Mouse (Mus musculus): ENCODE measurements around the gene Foxj2. TPM values are rescaled to one million over a fixed set of nuclear protein-coding genes. Genes with fewer than 3 reads are reported as not detected.

Gene Foxj2
- polyA plus RNA-seq, 1 experiment from 2014 or later, result 3.0 TPM

- H3K9me3 ChIP-seq (ENCODE audit: control insufficient read depth, low read length), result no peaks in the 10 kb centered on the region
- peak; percentile 85 for ATAC-seq (ENCODE audit: low FRiP score)
- H3K27me3 ChIP-seq (ENCODE audit: control insufficient read depth, insufficient read depth, low read length), result no peaks in the 10 kb centered on the region
- H3K9ac ChIP-seq (ENCODE audit: low read depth, low read length), result peak overlapping the region; percentile 86
- peak overlapping the region; percentile 74 for H3K27ac ChIP-seq (ENCODE audit: low read depth, low read length)
- peak overlapping the region; percentile 46 for H3K4me2 ChIP-seq (replicated peaks; ENCODE audit: low read depth, low read length)
- no peak for DNase-seq (ENCODE audit: low spot score)
- WGBS, result under 1% methylated on average over 30 of the region's 31 CpGs
- peak overlapping the region; percentile 89 for H3K4me3 ChIP-seq (ENCODE audit: low read depth, low read length)
- no peaks in the 10 kb centered on the region for H3K36me3 ChIP-seq (ENCODE audit: control insufficient read depth, insufficient read depth, low read length)
- H3K4me1 ChIP-seq (replicated peaks; ENCODE audit: control insufficient read depth, insufficient read depth, low read length), result no peaks in the 10 kb centered on the region
Observed at GRCm38 (mm10) chr6:122874720-122875389, 55.1 kb downstream of the Foxj2 start.

GRCm38 (mm10) chr6:122879141-122879735 is 59.5 kb downstream of the Foxj2 start:
- Histone ChIP-seq H3K4me3 (ENCODE audit: low read depth, low read length) (no peak overlapping the region), H3K9ac (ENCODE audit: low read depth, low read length) (no peak overlapping the region), H3K27me3 (ENCODE audit: control insufficient read depth, insufficient read depth, low read length) (no peaks in the 10 kb centered on the region), H3K9me3 (ENCODE audit: control insufficient read depth, low read length) (no peaks in the 10 kb centered on the region), H3K4me1 (replicated peaks; ENCODE audit: control insufficient read depth, insufficient read depth, low read length) (no peaks in the 10 kb centered on the region), H3K36me3 (ENCODE audit: control insufficient read depth, insufficient read depth, low read length) (0 out of 2 replicates have a peak, but pooled peaks cover 3% of the 10 kb centered on the region), H3K4me2 (replicated peaks; ENCODE audit: low read depth, low read length) (no peak overlapping the region), H3K27ac (ENCODE audit: low read depth, low read length) (no peak overlapping the region)
- 95% methylated on average over 7 of the region's 7 CpGs for WGBS
- DNase-seq (ENCODE audit: low spot score) (no peak), ATAC-seq (ENCODE audit: low FRiP score) (no peak)

- no peak overlapping the region for H3K27ac ChIP-seq (ENCODE audit: low read depth, low read length)
- no peak for ATAC-seq (ENCODE audit: low FRiP score)
- H3K36me3 ChIP-seq (ENCODE audit: control insufficient read depth, insufficient read depth, low read length), result 0 out of 2 replicates have a peak, but pooled peaks cover 3% of the 10 kb centered on the region
- no peak overlapping the region for H3K9ac ChIP-seq (ENCODE audit: low read depth, low read length)
- no peak overlapping the region for H3K4me2 ChIP-seq (replicated peaks; ENCODE audit: low read depth, low read length)
- H3K4me3 ChIP-seq (ENCODE audit: low read depth, low read length), result no peak overlapping the region
- H3K27me3 ChIP-seq (ENCODE audit: control insufficient read depth, insufficient read depth, low read length), result no peaks in the 10 kb centered on the region
- 93% methylated on average over 7 of the region's 7 CpGs for WGBS
- H3K9me3 ChIP-seq (ENCODE audit: control insufficient read depth, low read length), result no peaks in the 10 kb centered on the region
- no peak for DNase-seq (ENCODE audit: low spot score)
- no peaks in the 10 kb centered on the region for H3K4me1 ChIP-seq (replicated peaks; ENCODE audit: control insufficient read depth, insufficient read depth, low read length)
Observed at GRCm38 (mm10) chr6:122879781-122880505, 60.2 kb downstream of the Foxj2 start.

GRCm38 (mm10) chr6:122881287-122881686 is 61.6 kb downstream of the Foxj2 start:
- no peak for ATAC-seq (ENCODE audit: low FRiP score)
- Histone ChIP-seq H3K27ac (ENCODE audit: low read depth, low read length) (no peak overlapping the region), H3K9me3 (ENCODE audit: control insufficient read depth, low read length) (no peaks in the 10 kb centered on the region), H3K9ac (ENCODE audit: low read depth, low read length) (no peak overlapping the region), H3K4me1 (replicated peaks; ENCODE audit: control insufficient read depth, insufficient read depth, low read length) (no peaks in the 10 kb centered on the region), H3K4me3 (ENCODE audit: low read depth, low read length) (no peak overlapping the region), H3K4me2 (replicated peaks; ENCODE audit: low read depth, low read length) (no peak overlapping the region), H3K27me3 (ENCODE audit: control insufficient read depth, insufficient read depth, low read length) (no peaks in the 10 kb centered on the region), H3K36me3 (ENCODE audit: control insufficient read depth, insufficient read depth, low read length) (0 out of 2 replicates have a peak, but pooled peaks cover 3% of the 10 kb centered on the region)
- no peak for DNase-seq (ENCODE audit: low spot score)
- WGBS, result 93% methylated on average over 12 of the region's 12 CpGs

GRCm38 (mm10) chr6:122883603-122884002 is 63.9 kb downstream of the Foxj2 start:
- Histone ChIP-seq H3K4me2 (replicated peaks; ENCODE audit: low read depth, low read length) (no peak overlapping the region), H3K9ac (ENCODE audit: low read depth, low read length) (no peak overlapping the region), H3K9me3 (ENCODE audit: control insufficient read depth, low read length) (no peaks in the 10 kb centered on the region), H3K27me3 (ENCODE audit: control insufficient read depth, insufficient read depth, low read length) (no peaks in the 10 kb centered on the region), H3K4me3 (ENCODE audit: low read depth, low read length) (no peak overlapping the region), H3K27ac (ENCODE audit: low read depth, low read length) (no peak overlapping the region), H3K36me3 (ENCODE audit: control insufficient read depth, insufficient read depth, low read length) (peaks cover 12% of the 10 kb centered on the region; the same call in 1 of the 2 replicates), H3K4me1 (replicated peaks; ENCODE audit: control insufficient read depth, insufficient read depth, low read length) (no peaks in the 10 kb centered on the region)
- 95% methylated on average over 9 of the region's 9 CpGs for WGBS
- no peak for ATAC-seq (ENCODE audit: low FRiP score)
- no peak for DNase-seq (ENCODE audit: low spot score)

- Histone ChIP-seq H3K36me3 (ENCODE audit: control insufficient read depth, insufficient read depth, low read length) (peaks cover 9% of the 10 kb centered on the region; the same call in 1 of the 2 replicates), H3K4me2 (replicated peaks; ENCODE audit: low read depth, low read length) (no peak overlapping the region), H3K9ac (ENCODE audit: low read depth, low read length) (no peak overlapping the region), H3K4me1 (replicated peaks; ENCODE audit: control insufficient read depth, insufficient read depth, low read length) (no peaks in the 10 kb centered on the region), H3K9me3 (ENCODE audit: control insufficient read depth, low read length) (no peaks in the 10 kb centered on the region), H3K27ac (ENCODE audit: low read depth, low read length) (no peak overlapping the region), H3K4me3 (ENCODE audit: low read depth, low read length) (no peak overlapping the region), H3K27me3 (ENCODE audit: control insufficient read depth, insufficient read depth, low read length) (no peaks in the 10 kb centered on the region)
- ATAC-seq (ENCODE audit: low FRiP score), result 0 out of 2 replicates have a peak, but pooled peaks have one; percentile 12
- no peak for DNase-seq (ENCODE audit: low spot score)
- 94% methylated on average over 2 of the region's 2 CpGs for WGBS
Observed at GRCm38 (mm10) chr6:122889599-122889998, 69.9 kb downstream of the Foxj2 start.

- no peaks in the 10 kb centered on the region for H3K4me1 ChIP-seq (replicated peaks; ENCODE audit: control insufficient read depth, insufficient read depth, low read length)
- peak; percentile 75 for DNase-seq (ENCODE audit: low spot score)
- H3K36me3 ChIP-seq (ENCODE audit: control insufficient read depth, insufficient read depth, low read length), result peaks cover 9% of the 10 kb centered on the region; the same call in 1 of the 2 replicates
- no peak overlapping the region for H3K4me3 ChIP-seq (ENCODE audit: low read depth, low read length)
- H3K27ac ChIP-seq (ENCODE audit: low read depth, low read length), result no peak overlapping the region
- H3K9me3 ChIP-seq (ENCODE audit: control insufficient read depth, low read length), result no peaks in the 10 kb centered on the region
- peak; percentile 34; the same call in 1 of the 2 replicates for ATAC-seq (ENCODE audit: low FRiP score)
- 9% methylated on average over 2 of the region's 2 CpGs for WGBS
- H3K4me2 ChIP-seq (replicated peaks; ENCODE audit: low read depth, low read length), result no peak overlapping the region
- H3K9ac ChIP-seq (ENCODE audit: low read depth, low read length), result no peak overlapping the region
- no peaks in the 10 kb centered on the region for H3K27me3 ChIP-seq (ENCODE audit: control insufficient read depth, insufficient read depth, low read length)
Observed at GRCm38 (mm10) chr6:122892442-122893049, 72.8 kb downstream of the Foxj2 start.

All from hindbrain, embryonic 11.5 days (tissue).